Mouse (Mus musculus): ENCODE results near the gene Gstp3.

- no peak for TF ChIP-seq POLR2A (IDR thresholded peaks at IDR 0.05; ENCODE audit: insufficient read depth, low read depth, low read length)
- TF ChIP-seq CTCF (IDR thresholded peaks at IDR 0.05): no peak
- TF ChIP-seq EP300 (IDR thresholded peaks at IDR 0.05; ENCODE audit: insufficient read depth, low read depth, low read length): no peak
These were observed 35.5 kb upstream of the Gstp3 start for GRCm38 (mm10) chr19:4094774-4095303.

All from heart, adult 2 months (tissue).